ENCODE assay signal across 10 mouse cellular contexts in genomic region chr2:70126330-70126729, GRCm38 (mm10).
A peak's percentile ranks its signal among the peaks of the same experiment; 100 is the strongest.
DNase-seq lines count a peak whose midpoint lies in the region; ATAC-seq lines count a peak whose summit lies in the region.
"Had no signal": no experiment of that assay in that cellular context is flagged by ENCODE, and none has a peak within 500 bp of the region (broad histone marks: within the 10 kb centered on the region; RNA-seq: fewer than 3 reads in every experiment).

No protein-coding gene starts in this region.

- peaks cover 65% of the 10 kb centered on the region for H3K27me3 ChIP-seq in forebrain, embryonic 10.5 days (ENCODE audit: poor library complexity, severe bottlenecking)
- H3K27me3 ChIP-seq in forebrain, embryonic 11.5 days (ENCODE audit: control insufficient read depth, insufficient read depth, low read length): no peaks in the 10 kb centered on the region
- peaks cover 5% of the 10 kb centered on the region; the same call in 1 of the 2 replicates for H3K27me3 ChIP-seq in forebrain, embryonic 16.5 days (replicated peaks; ENCODE audit: control insufficient read depth, insufficient read depth, low read length)
- H3K27me3 ChIP-seq in midbrain, embryonic 12.5 days: peaks cover 25% of the 10 kb centered on the region

- ATAC-seq in forebrain, embryonic 11.5 days (replicated peaks; ENCODE audit: low FRiP score): no peak
- ATAC-seq in forebrain, embryonic 16.5 days: peak; percentile 11; the same call in 1 of the 2 replicates
- peak; percentile 27; the same call in 1 of the 2 replicates for ATAC-seq in midbrain, embryonic 12.5 days (ENCODE audit: low FRiP score, low read depth)
- ATAC-seq in CD4-positive, CD25-positive, alpha-beta regulatory T cell, adult 4 months: no peak

- WGBS in forebrain, embryonic 10.5 days: 79% methylated on average over 10 of the region's 10 CpGs
- WGBS in forebrain, embryonic 11.5 days: 76% methylated on average over 10 of the region's 10 CpGs
- 69% methylated on average over 10 of the region's 10 CpGs for WGBS in forebrain, embryonic 16.5 days
- WGBS in midbrain, embryonic 12.5 days: 75% methylated on average over 10 of the region's 10 CpGs

- H3K4me3 ChIP-seq in forebrain, embryonic 10.5 days: peak overlapping the region; percentile 29; the same call in 1 of the 2 replicates
- H3K4me3 ChIP-seq in forebrain, embryonic 11.5 days (ENCODE audit: low read depth, low read length): no peak overlapping the region
- peak overlapping the region; percentile 22 for H3K4me3 ChIP-seq in forebrain, embryonic 16.5 days (replicated peaks; ENCODE audit: low read length)
- no peak overlapping the region for H3K4me3 ChIP-seq in midbrain, embryonic 12.5 days
- H3K4me3 ChIP-seq: erythroblast, embryonic 14.5 days had no signal

- no peak overlapping the region; the same call in 1 of the 2 replicates for H3K4me2 ChIP-seq in forebrain, embryonic 11.5 days (ENCODE audit: low read depth, low read length, severe bottlenecking)
- H3K4me2 ChIP-seq in forebrain, embryonic 16.5 days (ENCODE audit: low read length): peak overlapping the region; percentile 54
- peak overlapping the region; percentile 42 for H3K4me2 ChIP-seq in midbrain, embryonic 12.5 days (replicated peaks)

- H3K27ac ChIP-seq in forebrain, embryonic 10.5 days: no peak overlapping the region
- no peak overlapping the region for H3K27ac ChIP-seq in forebrain, embryonic 11.5 days (ENCODE audit: low read depth, low read length)
- peak overlapping the region; percentile 46; the same call in 1 of the 2 replicates for H3K27ac ChIP-seq in forebrain, embryonic 16.5 days (ENCODE audit: low read length)
- H3K27ac ChIP-seq in midbrain, embryonic 12.5 days (replicated peaks): no peak overlapping the region
- H3K27ac ChIP-seq: gastrocnemius, adult 2 months had no signal

- DNase-seq in forebrain, embryonic 10.5 days (ENCODE audit: extremely low spot score, low spot score): no peak
- no peak for DNase-seq in forebrain, embryonic 11.5 days (ENCODE audit: low spot score)
- DNase-seq in A20 (ENCODE audit: low read depth, low spot score): peak; percentile 22
- no peak for DNase-seq in spleen, postnatal 36 days (ENCODE audit: low spot score in 2 of 2)
- DNase-seq in right cerebral cortex, postnatal 14 days: no peak

- H3K9me3 ChIP-seq in forebrain, embryonic 10.5 days: no peaks in the 10 kb centered on the region
- no peaks in the 10 kb centered on the region for H3K9me3 ChIP-seq in forebrain, embryonic 11.5 days (ENCODE audit: control insufficient read depth, low read length)
- no peaks in the 10 kb centered on the region for H3K9me3 ChIP-seq in forebrain, embryonic 16.5 days (ENCODE audit: control insufficient read depth, low read length)
- H3K9me3 ChIP-seq in midbrain, embryonic 12.5 days: no peaks in the 10 kb centered on the region

- no peaks in the 10 kb centered on the region for H3K36me3 ChIP-seq in forebrain, embryonic 10.5 days (replicated peaks)
- no peaks in the 10 kb centered on the region for H3K36me3 ChIP-seq in forebrain, embryonic 11.5 days (ENCODE audit: control insufficient read depth, insufficient read depth, low read length)
- no peaks in the 10 kb centered on the region for H3K36me3 ChIP-seq in forebrain, embryonic 16.5 days (ENCODE audit: control insufficient read depth, insufficient read depth)
- H3K36me3 ChIP-seq in midbrain, embryonic 12.5 days: no peaks in the 10 kb centered on the region

- H3K9ac ChIP-seq in forebrain, embryonic 11.5 days (ENCODE audit: low read length): no peak overlapping the region
- peak overlapping the region; percentile 32; the same call in 1 of the 2 replicates for H3K9ac ChIP-seq in forebrain, embryonic 16.5 days (replicated peaks; ENCODE audit: low read depth, low read length)
- H3K9ac ChIP-seq in midbrain, embryonic 12.5 days (replicated peaks): no peak overlapping the region

- H3K4me1 ChIP-seq in forebrain, embryonic 10.5 days: peaks cover 23% of the 10 kb centered on the region
- peaks cover 3% of the 10 kb centered on the region; the same call in 1 of the 2 replicates for H3K4me1 ChIP-seq in forebrain, embryonic 11.5 days (replicated peaks; ENCODE audit: control insufficient read depth, insufficient read depth, low read length)
- H3K4me1 ChIP-seq in forebrain, embryonic 16.5 days (replicated peaks; ENCODE audit: control insufficient read depth, insufficient read depth, low read length): peaks cover 26% of the 10 kb centered on the region
- peaks cover 19% of the 10 kb centered on the region for H3K4me1 ChIP-seq in midbrain, embryonic 12.5 days

Comparison
In these comparisons a context has a peak if more than half of its experiments do, and no peak if none do; other contexts are left out.
1. H3K4me3 ChIP-seq: peak in forebrain, embryonic 10.5 days (single experiment) and forebrain, embryonic 16.5 days (single experiment); none in forebrain, embryonic 11.5 days (single experiment) and midbrain, embryonic 12.5 days (single experiment).
2. ATAC-seq: peak in forebrain, embryonic 16.5 days (single experiment) and midbrain, embryonic 12.5 days (single experiment); none in forebrain, embryonic 11.5 days (single experiment) and CD4-positive, CD25-positive, alpha-beta regulatory T cell, adult 4 months (single experiment).